Mouse (Mus musculus) embryonic facial prominence, embryonic 14.5 days (tissue): ENCODE data around the gene Ptprt. TPM values are rescaled to one million over a fixed set of nuclear protein-coding genes. Genes with fewer than 3 reads are reported as not detected.
A peak's percentile ranks its signal among the peaks of the same experiment; 100 is the strongest.

Experiments
- ATAC-seq: fragments of 200-750 bp; cut with Nextera tagmentation; 2 replicates; pipeline ENCODE4 v1.8.0; 2017; ENCODE audit warnings: low read depth, moderate number of reproducible peaks, moderate TSS enrichment
- DNase-seq: peaks from one replicate; pipeline ENCODE4 v3.0.0-alpha.2; 2015; ENCODE audit warnings: low spot score
- H3K27ac ChIP-seq: fragments of 300-500 bp; sonication (generic); replicated peaks from 2 replicates; pipeline ENCODE4 v1.5.1; 2014; ENCODE audit warnings: low read depth, mild to moderate bottlenecking, low read length, moderate library complexity
- H3K27me3 ChIP-seq: fragments of 300-500 bp; sonication (generic); replicated peaks from 2 replicates; pipeline ENCODE4 v1.6.1; 2014; ENCODE audit warnings: low read length; ENCODE audit not compliant: control insufficient read depth, insufficient read depth
- H3K36me3 ChIP-seq: fragments of 300-500 bp; sonication (generic); 2 replicates; pipeline ENCODE4 v1.6.1; 2014; ENCODE audit warnings: low read length, mixed read lengths; ENCODE audit not compliant: control insufficient read depth, insufficient read depth
- H3K4me1 ChIP-seq: fragments of 300-500 bp; sonication (generic); 2 replicates; pipeline ENCODE4 v1.6.1; 2014; ENCODE audit warnings: antibody characterized with exemption, low read length; ENCODE audit not compliant: control insufficient read depth, insufficient read depth
- H3K4me2 ChIP-seq: fragments of 300-500 bp; sonication (generic); 2 replicates; pipeline ENCODE4 v1.6.1; 2014; ENCODE audit warnings: low read depth, mild to moderate bottlenecking, low read length, moderate library complexity, mixed read lengths
- H3K4me3 ChIP-seq: fragments of 300-500 bp; sonication (generic); 2 replicates; pipeline ENCODE4 v1.5.1; 2014; ENCODE audit warnings: low read depth, mild to moderate bottlenecking, low read length
- H3K9ac ChIP-seq: fragments of 300-500 bp; sonication (generic); 2 replicates; pipeline ENCODE4 v1.6.1; 2014; ENCODE audit warnings: low read depth, mild to moderate bottlenecking, low read length, moderate library complexity, mixed read lengths
- H3K9me3 ChIP-seq: fragments of 300-500 bp; sonication (generic); 2 replicates; pipeline ENCODE4 v1.6.1; 2016; ENCODE audit warnings: low read length; ENCODE audit not compliant: control insufficient read depth
- WGBS: fragments of 180-500 bp; shearing (Covaris S2); extraction: QIAGEN DNeasy Blood & Tissue Kit; methylation state at CpG from one replicate; pipeline ENCODE4 v1.1.7; 2014; 5-methylcytosine and 5-hydroxymethylcytosine counted together
- polyA plus RNA-seq: library from polyadenylated mRNA; unstranded; fragments of >200 nt; fragmentation: Nextera tagmentation; extraction: Ambion mirVana; gene quantifications from 2 replicates; pipeline ENCODE4 v1.2.1, GENCODE M21; 2014

The Ptprt gene
- polyA plus RNA-seq, 1 experiment from 2014 or later: 3.0 TPM

DNA sequence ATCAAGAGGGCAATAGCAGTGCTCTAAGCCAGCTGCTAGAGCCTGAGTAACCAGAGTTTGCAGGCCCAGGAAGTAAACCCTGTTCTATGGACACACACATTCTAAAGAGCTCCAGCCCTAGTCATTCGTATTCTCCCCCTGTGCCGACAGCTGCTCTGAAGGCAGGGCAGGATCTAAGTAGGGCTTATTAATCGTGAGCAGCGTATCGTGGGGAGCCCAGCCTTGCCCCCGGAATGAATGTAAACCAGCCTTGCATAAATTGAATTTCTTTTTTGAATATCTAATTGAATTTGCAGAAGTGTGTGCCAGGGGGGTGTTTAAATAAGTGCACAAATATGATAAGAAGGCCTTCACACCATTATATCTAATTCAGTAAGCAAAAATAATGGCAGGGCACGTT, 283.6 kb downstream of the Ptprt start:
- Histone ChIP-seq H3K27me3 (no peaks in the 10 kb centered on the region), H3K4me2 (no peak overlapping the region), H3K4me3 (no peak overlapping the region), H3K36me3 (no peaks in the 10 kb centered on the region), H3K9me3 (no peaks in the 10 kb centered on the region), H3K4me1 (no peaks in the 10 kb centered on the region), H3K9ac (no peak overlapping the region), H3K27ac (no peak overlapping the region)
- 71% methylated on average over 7 of the region's 7 CpGs for WGBS
- ATAC-seq (no peak), DNase-seq (no peak)

GRCm38 (mm10) chr2:162349047-162349446, 311.9 kb downstream of the Ptprt start:
- Histone ChIP-seq H3K27ac (no peak overlapping the region), H3K4me3 (no peak overlapping the region), H3K27me3 (no peaks in the 10 kb centered on the region), H3K9me3 (no peaks in the 10 kb centered on the region), H3K9ac (no peak overlapping the region), H3K36me3 (no peaks in the 10 kb centered on the region), H3K4me1 (no peaks in the 10 kb centered on the region), H3K4me2 (no peak overlapping the region)
- DNase-seq (no peak), ATAC-seq (no peak)
- 36% methylated on average over 1 of the region's 1 CpGs for WGBS

- WGBS: 55% methylated on average over 2 of the region's 2 CpGs
- Histone ChIP-seq H3K9me3 (no peaks in the 10 kb centered on the region), H3K36me3 (no peaks in the 10 kb centered on the region), H3K27me3 (no peaks in the 10 kb centered on the region), H3K4me3 (no peak overlapping the region), H3K4me2 (no peak overlapping the region), H3K4me1 (no peaks in the 10 kb centered on the region), H3K27ac (no peak overlapping the region), H3K9ac (no peak overlapping the region)
- peak; percentile 16 for DNase-seq
- ATAC-seq: no peak
Observed at GRCm38 (mm10) chr2:162341846-162342245, 319.1 kb downstream of the Ptprt start.

DNA sequence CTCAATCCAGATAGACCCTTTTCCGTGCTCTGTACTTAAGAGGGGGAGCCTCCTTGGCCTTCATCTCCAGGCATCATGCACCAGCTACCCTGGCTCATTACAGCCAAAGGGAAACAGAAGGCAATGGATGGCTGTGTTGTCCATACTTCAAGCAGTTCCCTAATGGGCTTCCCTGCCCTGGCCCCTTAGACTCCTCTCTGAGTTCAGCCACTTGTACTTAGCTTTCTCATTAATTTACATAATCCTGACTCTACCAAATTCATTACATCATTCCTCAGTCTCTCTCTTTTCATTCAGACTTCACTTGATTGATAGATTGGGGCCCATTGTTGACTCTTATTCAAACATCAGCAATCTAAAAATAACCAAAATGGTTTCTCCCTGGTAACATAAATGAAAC, 320.7 kb downstream of the Ptprt start:
- H3K4me3 ChIP-seq: no peak overlapping the region
- H3K27me3 ChIP-seq: no peaks in the 10 kb centered on the region
- no peak overlapping the region for H3K4me2 ChIP-seq
- ATAC-seq (no peak), DNase-seq (no peak)
- no peaks in the 10 kb centered on the region for H3K36me3 ChIP-seq
- H3K27ac ChIP-seq: no peak overlapping the region
- H3K4me1 ChIP-seq: no peaks in the 10 kb centered on the region
- WGBS: 77% methylated on average over 1 of the region's 1 CpGs
- H3K9ac ChIP-seq: no peak overlapping the region
- no peaks in the 10 kb centered on the region for H3K9me3 ChIP-seq

DNA sequence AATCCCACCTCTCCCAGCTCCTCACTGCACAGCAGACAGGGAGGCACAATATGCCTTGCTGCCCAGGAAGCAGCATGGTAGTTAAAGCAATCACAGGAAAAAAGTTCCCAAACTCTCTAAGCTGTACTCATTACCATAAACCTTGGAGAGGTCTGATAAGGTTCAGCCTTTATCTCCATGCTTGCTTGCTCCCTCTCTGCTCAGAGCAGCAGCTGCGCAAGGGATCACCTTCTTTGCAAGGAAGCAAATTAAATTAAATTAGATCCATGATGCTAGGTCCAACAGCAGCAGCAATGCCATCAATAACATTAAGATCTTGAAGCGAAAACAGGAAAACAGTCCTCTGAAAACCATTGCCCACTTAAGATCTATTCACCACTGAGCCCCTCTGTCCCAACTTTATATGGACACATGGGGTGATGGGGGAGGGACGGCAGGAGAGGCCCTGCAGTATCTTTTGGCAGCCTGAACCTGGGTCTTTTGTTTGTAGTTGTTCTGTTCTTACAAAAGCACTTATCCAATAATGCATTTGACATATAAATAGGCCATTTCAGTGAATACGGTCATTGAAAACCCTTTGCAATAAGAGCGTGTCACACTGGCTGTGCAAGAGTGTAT, 328.8 kb downstream of the Ptprt start:
- Histone ChIP-seq H3K27ac (no peak overlapping the region), H3K27me3 (no peaks in the 10 kb centered on the region), H3K9ac (no peak overlapping the region), H3K4me2 (no peak overlapping the region), H3K36me3 (no peaks in the 10 kb centered on the region), H3K4me1 (no peaks in the 10 kb centered on the region), H3K9me3 (no peaks in the 10 kb centered on the region), H3K4me3 (no peak overlapping the region)
- no peak for DNase-seq
- ATAC-seq: no peak
- WGBS: 78% methylated on average over 5 of the region's 5 CpGs

DNA sequence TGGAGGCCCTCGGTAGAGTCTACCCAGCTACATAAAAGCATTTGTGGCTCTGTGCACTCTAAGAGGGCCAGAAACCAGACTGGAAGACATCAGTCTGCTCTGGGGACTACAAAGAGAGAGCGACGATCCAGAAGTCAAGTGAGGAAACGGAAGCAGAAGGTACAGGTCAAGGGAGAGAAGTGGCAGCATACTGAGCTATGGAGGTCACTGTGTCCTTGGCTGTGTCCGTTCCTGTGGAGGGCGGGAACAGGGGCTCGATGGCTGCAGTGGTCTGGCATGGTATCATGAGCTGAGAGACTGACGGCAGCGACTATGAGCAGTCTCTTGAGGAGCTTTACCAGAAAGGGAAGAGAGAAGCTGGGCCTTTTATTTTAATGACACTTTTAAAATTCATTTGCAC, 331.5 kb downstream of the Ptprt start:
- H3K4me2 ChIP-seq: no peak overlapping the region
- DNase-seq: no peak
- no peaks in the 10 kb centered on the region for H3K36me3 ChIP-seq
- WGBS: 87% methylated on average over 9 of the region's 9 CpGs
- no peaks in the 10 kb centered on the region for H3K27me3 ChIP-seq
- no peak overlapping the region for H3K4me3 ChIP-seq
- H3K4me1 ChIP-seq: no peaks in the 10 kb centered on the region
- no peaks in the 10 kb centered on the region for H3K9me3 ChIP-seq
- no peak overlapping the region for H3K9ac ChIP-seq
- H3K27ac ChIP-seq: no peak overlapping the region
- no peak for ATAC-seq

DNA sequence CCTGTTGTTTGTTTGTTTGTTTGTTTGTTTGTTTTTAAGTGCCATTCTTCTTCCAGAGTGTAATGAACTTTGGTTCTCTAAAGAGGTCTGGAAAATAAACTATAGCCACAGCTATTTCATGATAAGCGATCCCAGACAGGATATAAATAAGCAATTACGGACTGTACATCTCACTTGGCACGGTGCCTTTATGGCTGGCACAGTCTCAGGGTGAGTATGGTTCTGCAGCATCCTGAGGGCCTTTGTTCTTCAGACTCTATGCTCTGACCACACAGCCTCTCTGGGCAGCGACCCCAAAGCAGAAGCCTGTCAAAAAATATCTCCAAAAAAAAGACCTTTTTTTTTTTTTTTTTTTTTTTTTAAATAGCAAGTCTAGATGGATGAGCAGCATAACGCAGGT, 338.5 kb downstream of the Ptprt start:
- Histone ChIP-seq H3K36me3 (no peaks in the 10 kb centered on the region), H3K4me2 (no peak overlapping the region), H3K27me3 (no peaks in the 10 kb centered on the region), H3K4me1 (no peaks in the 10 kb centered on the region), H3K4me3 (no peak overlapping the region), H3K9me3 (0 out of 2 replicates have a peak, but pooled peaks cover 4% of the 10 kb centered on the region), H3K27ac (no peak overlapping the region), H3K9ac (no peak overlapping the region)
- DNase-seq (no peak), ATAC-seq (no peak)
- WGBS: 82% methylated on average over 5 of the region's 5 CpGs

GRCm38 (mm10) chr2:162307996-162308395, 353.0 kb downstream of the Ptprt start:
- 30% methylated on average over 2 of the region's 2 CpGs for WGBS
- Histone ChIP-seq H3K4me3 (no peak overlapping the region), H3K27ac (no peak overlapping the region), H3K9ac (no peak overlapping the region), H3K27me3 (no peaks in the 10 kb centered on the region), H3K36me3 (no peaks in the 10 kb centered on the region), H3K4me2 (no peak overlapping the region), H3K4me1 (no peaks in the 10 kb centered on the region), H3K9me3 (no peaks in the 10 kb centered on the region)
- DNase-seq (peak; percentile 8), ATAC-seq (no peak)

GRCm38 (mm10) chr2:162294070-162294469, 366.9 kb downstream of the Ptprt start:
- DNase-seq (no peak), ATAC-seq (no peak)
- Histone ChIP-seq H3K27ac (no peak overlapping the region), H3K4me1 (no peaks in the 10 kb centered on the region), H3K9ac (no peak overlapping the region), H3K9me3 (peaks cover 10% of the 10 kb centered on the region), H3K36me3 (no peaks in the 10 kb centered on the region), H3K27me3 (no peaks in the 10 kb centered on the region), H3K4me2 (no peak overlapping the region), H3K4me3 (no peak overlapping the region)
- 92% methylated on average over 2 of the region's 2 CpGs for WGBS
